Mouse (Mus musculus): ENCODE data around the gene Lmbrd2.
A peak's percentile ranks its signal among the peaks of the same experiment; 100 is the strongest.

The Lmbrd2 gene

GRCm38 (mm10) chr15:9140252-9140680 lies at the start of gene Lmbrd2:
Gene Lmbrd2, plus strand, starts transcription at chr15:9140550.
- DNase-seq: peak; percentile 91 to 93

DNA sequence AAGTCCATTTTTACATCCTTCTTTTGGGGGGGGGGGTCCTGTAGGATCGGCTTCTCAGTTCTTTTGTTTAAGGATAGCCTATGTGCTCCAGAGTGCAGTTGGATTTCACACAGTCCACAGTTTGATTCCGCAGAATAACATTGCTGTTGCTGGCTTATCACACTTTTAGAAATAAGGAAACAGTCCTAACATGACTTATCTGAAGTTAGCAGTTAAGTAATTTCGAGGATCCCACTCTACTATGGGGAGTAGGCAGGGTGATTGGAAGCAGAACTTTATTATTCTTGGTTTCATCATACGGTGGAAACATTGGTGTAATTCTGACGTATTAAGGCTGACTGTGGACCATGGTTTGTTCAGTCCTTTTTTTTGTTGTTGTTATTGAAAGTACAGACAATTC lies 49.7 kb upstream of the Lmbrd2 start:
- no peak for DNase-seq

DNA sequence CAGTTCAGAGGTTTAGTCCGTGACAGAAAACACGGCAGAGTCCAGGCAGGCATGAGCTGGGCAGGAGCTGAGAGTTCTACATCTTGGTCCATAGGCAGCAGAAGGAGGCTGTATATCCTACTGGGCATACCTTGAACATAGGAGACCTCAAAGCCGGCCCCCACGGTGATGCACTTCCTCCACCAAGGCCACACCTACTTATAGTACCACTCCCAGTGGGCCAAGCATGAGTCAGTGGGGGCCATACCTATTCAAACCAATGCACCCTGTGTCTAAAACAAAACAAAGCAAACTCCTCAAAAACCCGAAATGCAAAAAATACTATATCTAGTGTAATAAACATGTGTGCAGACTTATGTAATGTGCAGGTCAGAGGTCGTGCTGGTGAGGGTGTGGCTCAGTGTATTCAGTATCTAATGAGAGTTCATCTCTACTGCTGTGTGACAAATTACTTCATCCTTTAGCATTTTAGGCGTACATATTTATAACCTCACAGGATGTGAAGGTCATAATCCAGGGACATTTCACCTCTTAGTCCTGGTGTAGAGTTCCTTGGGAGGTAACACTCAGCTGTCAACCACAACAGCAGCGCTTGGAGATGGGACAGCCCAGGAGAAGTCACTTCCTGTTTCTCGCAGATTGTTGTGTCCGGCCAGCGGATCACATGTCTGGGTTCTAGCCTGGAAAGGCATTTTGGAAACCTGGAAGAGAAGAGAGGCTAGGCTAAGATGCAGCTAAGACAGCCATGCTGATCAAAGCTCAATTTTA lies 46.6 kb upstream of the Lmbrd2 start:
- no peak for DNase-seq

DNA sequence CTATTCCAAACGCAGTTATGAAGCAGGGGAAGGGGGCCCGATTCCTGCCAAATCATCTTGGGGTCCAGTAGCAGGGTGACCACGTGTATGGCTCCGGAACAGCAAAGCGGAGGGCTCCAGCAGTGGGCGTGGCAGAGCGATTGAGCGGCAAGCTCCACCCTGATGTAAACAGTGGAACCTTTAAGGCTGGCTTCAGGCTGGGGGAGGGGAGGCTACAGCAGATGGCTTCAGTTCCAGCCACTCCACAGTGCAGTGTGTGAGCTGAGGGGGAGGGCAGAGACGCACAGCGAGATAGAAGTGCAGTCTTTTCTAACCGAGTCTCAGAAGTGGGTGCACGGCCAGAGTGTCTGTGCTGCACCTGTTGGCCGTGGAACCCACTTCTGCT lies 46.0 kb upstream of the Lmbrd2 start:
- DNase-seq: no peak

DNA sequence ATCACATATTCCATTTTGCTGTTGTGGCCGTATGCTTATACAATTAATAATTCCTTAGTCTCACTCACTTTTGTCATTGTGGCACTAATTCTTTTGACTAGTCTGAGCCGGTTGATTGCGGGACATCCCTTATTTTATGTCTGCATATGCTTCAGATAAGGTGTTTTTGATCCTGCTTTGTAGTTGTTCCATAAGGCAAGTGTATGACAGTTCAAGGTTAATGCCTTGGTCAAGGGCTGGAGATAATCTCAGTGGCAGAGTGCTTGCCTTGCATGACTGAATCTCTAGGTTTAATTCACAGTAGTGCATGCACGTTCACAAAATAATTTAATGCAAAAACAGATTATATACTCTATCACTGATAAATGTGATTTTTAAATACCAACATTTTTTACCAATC lies 43.5 kb upstream of the Lmbrd2 start:
- DNase-seq: no peak

GRCm38 (mm10) chr15:9100446-9101077 lies 39.8 kb upstream of the Lmbrd2 start:
- DNase-seq: no peak

DNA sequence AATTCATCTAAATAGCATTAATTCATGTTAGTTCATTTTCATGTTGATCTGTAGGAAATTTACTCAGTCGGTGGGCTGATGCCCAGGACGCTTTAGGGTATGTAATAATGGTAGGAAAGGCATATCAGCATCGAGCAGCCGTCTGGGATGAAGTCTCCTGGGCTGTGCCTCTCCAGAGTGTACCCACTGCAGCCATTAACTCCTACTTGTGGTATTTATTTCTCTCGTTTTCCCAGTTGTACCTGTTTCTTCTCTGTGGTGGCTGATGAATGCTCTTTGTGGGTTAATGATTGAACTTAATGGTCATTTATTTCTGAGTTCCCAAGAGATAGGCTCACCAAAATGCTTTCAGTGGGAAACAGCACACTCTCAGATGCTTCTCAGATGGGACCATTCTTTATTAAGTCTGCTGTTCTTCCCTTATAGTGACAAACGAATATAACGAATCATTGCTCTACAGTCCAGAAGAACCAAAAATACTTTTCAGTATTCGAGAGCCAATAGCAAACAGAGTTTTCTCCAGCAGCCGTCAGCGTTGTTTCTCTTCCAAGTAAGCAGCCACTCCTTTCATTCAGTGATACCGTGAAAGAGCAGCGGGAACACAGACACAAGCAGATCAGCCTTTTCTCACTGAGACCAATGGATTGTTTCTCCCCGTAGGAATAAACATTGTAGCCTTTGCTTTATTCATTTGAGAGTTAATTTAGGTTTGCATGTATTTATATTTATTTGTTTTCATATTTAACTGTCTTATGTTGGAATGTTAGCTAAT lies 33.9 kb upstream of the Lmbrd2 start:
- DNase-seq: no peak

- DNase-seq: no peak
Measured at GRCm38 (mm10) chr15:9110526-9111347, 29.6 kb upstream of the Lmbrd2 start.

- no peak for DNase-seq
Measured at GRCm38 (mm10) chr15:9111648-9112047, 28.7 kb upstream of the Lmbrd2 start.

DNA sequence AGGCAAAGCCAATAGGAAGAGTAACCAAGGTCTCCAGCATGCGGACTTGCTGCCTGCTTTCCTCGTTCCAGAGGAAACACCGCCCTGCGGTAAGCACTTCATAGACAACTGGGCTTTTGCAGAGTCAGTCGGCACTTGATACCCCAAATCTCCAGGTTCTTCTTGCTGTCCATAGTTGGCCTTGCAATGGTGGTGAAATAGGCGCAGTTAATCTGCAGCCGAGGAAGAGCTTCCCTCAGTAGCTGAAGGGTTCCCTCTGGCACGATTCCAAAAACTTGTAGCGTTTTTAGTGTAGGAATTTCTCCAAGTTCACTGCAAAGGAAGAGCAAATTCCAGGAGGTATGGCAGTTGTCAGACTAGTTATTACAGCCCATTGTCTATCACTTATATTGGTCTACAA lies 26.8 kb upstream of the Lmbrd2 start:
- no peak for DNase-seq

- DNase-seq: no peak
Measured at GRCm38 (mm10) chr15:9114131-9114530, 26.2 kb upstream of the Lmbrd2 start.

DNA sequence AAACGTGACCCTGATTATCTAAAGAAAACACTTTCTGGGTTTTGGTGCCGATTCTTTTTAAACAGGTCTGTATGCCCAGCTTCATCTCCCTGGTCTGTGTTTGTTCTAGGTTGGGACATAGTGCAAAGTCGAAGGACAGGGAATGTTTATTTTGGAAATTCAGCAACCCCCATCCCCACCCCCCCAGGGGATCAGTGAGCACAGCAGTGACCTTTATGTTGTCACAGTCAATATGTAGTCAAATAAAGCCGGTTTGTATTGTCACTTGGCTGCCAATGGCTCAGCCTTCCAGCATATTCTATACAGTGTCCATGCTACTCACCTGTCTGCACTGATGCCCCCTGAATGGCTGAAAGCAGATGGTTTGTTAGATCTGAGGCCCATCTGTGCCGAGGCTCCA lies 25.8 kb upstream of the Lmbrd2 start:
- no peak for DNase-seq

DNA sequence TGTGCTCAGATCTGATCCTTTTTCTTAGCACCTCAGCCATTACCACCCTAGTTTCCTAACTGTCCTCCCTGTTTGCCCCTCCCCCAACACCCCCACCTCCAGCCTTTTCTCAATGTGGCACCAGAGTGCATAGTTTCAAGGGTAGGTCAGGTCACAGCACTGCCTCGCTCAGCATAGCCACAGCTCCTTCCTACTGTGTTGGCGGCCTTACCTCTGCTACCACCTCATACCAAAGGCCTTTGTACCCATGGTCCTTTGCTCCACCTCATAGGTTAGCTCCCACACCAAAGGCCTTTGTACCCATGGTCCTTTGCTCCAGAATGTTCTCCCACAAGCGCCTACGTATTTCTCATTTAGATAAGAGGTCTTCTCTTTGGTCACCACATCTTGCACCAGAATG lies 21.5 kb upstream of the Lmbrd2 start:
- no peak for DNase-seq

- DNase-seq: peak in 1 of 2 experiments; percentile 34
Measured at GRCm38 (mm10) chr15:9120081-9120480, 20.3 kb upstream of the Lmbrd2 start.

DNA sequence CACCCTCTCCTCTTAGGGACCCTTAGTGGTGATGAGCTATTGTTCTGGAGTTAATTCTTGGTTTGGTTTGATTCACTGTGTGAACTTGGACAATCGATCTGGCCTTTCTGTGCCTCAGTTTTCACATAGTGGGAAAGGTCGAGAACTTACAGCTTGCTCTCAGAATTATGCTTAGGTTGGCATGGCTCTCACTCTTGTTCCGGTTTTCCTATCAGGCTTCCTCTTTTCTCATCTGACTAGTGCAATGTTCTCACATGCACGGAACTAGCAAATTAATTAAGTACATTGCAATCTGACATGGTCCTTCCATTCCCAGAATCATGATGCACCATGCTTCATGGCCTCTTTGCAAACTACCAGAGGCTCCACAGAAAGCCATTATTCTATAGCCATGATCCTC lies 17.4 kb upstream of the Lmbrd2 start:
- DNase-seq: no peak

DNA sequence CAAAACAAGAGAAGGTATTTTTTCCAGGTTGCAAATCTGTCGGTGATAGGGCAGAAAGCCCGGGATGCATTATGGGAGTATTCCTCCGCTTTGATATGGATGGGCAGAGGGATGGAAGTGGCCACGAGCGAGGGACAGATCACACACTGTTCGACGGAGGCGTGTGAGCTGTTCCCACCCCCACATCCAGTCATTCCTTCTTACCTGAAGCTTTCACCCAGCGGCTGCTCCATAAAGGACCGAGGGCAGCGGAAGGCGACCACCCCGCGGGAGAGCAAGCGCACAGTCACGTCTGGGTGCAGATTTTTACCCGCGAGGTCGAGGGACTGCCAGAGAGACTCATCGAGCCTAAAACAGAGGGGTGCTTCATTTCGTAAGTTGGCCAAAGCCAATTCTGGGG lies 15.5 kb upstream of the Lmbrd2 start:
- no peak for DNase-seq

DNA sequence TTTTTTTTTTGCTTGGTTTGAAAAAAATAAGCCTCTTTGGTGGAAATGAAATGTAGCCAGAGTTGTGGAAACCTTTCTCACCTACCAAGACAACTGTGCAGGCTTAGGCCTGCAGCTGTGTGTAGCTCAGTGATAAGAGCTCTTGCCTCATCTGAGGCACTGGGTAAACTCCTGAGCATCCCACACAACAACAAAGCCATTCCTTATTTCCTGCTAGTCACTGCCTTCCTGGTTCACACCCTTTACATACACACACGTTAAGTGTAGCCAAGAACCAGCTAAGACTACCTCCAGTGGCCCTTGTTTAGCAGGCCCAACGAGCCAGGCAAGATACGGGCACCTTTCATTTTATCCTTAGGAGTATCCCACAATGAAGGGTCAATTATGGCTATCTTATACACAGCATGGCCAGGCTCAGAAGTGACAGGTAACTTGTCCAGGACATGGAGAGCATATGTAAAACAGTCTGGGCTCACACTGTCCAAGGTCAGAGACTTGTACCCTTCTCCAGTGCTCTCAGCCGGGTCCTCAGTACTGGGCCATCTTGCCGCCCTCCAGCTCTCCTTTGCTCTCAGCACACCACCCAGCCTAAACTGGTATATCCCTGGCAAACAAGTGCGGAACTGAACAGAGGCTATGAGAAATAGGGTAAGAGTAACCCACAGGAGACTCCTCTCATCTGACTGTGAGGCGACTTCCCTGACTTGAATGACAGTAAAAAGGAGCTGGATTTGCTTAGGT lies 13.1 kb upstream of the Lmbrd2 start:
- no peak for DNase-seq

GRCm38 (mm10) chr15:9130772-9131498 lies 9.4 kb upstream of the Lmbrd2 start:
- no peak for DNase-seq

DNA sequence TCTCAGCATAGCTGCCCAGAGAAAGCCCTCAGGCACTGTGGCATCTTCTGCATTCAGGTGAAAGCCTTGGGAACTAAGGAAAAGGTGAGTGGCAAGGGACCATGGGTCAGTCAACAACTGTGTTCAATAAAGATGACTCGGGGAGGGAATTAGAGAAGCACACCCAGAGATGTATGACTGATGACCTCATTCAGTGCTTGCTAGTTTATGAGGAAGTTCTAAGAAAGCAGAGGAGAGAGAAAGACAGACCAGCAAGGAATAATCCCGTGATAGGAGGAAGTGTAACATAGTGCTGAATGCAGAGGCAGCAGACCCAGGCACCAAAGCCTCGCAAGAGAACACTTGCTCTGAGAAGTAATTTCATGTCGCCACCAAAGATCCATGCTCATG lies 8.9 kb upstream of the Lmbrd2 start:
- DNase-seq: no peak

GRCm38 (mm10) chr15:9132693-9133443 lies 7.5 kb upstream of the Lmbrd2 start:
- no peak for DNase-seq
